Mouse (Mus musculus) layer of hippocampus, adult 9-10 months (tissue): Measurements from ENCODE around the gene Fmo1.
"Not testable (repeated sequence)": the region's sequence is repeated elsewhere in the genome, so short reads cannot be mapped to it uniquely, and the experiment has no call there.

ENCODE experiments used
- DNase-seq: peaks from one replicate; pipeline ENCODE4 v3.0.0; 2022; ENCODE audit warnings: low spot score

The Fmo1 gene

DNA sequence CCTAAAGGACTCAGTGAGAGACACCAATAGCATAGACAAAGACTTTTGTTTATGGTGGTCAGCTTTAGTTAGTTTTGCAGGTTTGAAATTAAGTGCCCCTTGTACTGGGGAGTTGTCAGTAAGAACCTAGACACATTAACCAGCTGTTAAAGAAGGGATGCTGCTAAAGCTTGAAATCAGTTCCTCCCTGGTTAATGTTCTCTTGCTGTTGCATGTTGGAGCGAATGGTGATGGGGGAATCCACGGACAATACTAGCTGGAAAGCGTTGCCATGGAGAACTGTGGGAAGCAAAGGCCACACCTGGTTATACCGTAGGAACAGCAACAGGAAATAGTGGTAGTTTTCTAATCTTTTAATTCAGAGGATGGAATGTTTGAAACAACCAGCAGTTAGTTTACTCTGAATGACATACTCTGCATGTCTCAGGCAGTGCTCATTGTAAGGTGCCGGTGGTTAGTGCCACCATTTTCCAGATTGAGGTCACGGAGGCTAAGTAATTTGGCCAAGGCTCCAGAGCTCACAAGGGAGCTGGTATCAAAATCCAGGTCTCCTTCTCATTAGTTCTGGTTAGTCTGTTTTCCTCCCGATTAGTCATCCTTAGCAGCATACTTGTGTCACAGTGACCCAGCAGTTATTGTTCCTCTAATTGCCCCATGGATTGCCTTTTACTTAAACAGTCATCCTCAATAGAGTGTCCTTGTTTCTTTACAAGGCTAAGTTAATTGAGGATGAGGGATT, 73.9 kb downstream of the Fmo1 start:
- DNase-seq, result no peak

DNA sequence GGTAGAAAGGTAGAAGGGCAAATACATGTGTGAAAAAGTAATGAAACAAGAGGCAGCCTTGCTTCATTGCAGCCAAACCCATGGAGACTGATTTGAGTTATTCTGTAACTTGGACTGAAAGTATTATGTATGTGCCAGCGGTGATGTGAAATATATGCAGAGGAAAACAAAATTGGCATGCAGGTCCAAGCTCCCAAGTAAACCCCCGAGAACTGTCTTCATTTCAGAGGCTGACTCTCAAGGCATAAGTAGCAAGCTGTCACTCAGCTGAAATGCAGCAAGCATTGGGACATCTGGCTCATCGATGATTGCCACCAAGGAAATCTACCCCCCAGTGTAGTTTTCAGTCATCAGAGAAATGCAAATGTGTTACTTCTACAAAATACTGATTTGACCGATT, 81.2 kb downstream of the Fmo1 start:
- DNase-seq, result no peak

DNA sequence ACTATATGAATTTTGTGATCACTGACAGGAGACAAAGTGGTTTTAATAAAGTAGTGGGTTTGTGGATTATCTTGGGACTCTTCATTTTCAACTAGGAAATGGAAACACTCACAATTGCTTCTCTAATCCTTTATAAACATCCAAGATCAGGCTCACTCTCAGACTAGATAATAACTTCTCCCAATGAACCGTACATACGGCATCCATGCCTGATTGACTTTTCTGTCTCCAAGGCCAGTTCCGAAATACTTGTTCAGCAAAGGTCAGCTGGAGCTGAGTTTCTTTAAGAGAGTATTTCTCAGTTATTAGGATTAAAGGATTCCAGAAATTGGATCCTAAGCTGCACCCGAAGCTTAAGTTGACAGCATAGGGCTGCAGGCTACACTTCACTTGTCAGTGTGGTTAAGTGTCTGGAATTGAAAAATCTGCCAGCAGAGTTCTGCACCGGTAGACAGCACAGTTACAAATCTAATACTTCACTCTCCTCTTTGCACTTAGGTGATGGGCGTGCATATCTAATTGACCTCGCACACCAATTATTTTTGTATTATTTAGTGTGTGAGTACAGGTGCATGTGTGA, 82.7 kb downstream of the Fmo1 start:
- no peak for DNase-seq

DNA sequence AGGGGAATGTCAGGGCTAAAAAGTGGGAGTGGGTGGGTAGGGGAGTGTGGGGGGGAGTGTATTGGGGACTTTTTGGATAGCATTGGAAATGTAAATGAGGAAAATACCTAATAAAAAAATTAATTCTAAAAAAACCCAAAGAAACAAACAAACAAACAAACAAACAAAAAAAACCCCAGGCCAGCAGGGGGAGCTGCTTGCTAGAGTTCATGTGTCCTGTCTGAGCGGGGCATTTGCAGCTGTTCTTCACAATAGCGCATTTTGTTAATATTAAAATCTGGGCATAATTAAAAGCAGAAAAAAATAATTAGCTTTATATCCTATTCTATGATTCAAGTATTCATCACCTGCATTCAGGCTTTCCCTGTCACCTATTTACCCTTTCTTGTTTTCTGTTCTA, 85.4 kb downstream of the Fmo1 start:
- DNase-seq, result not testable (repeated sequence)
